Mouse (Mus musculus) midbrain, embryonic 16.5 days (tissue): ENCODE results near the gene I830077J02Rik. TPM values are rescaled to one million over a fixed set of nuclear protein-coding genes. Genes with fewer than 3 reads are reported as not detected.
A peak's percentile ranks its signal among the peaks of the same experiment; 100 is the strongest.

Source experiments
- ATAC-seq: fragments of 200-750 bp; cut with Nextera tagmentation; 2 replicates; pipeline ENCODE4 v1.8.0; 2017; ENCODE audit warnings: moderate TSS enrichment
- H3K27ac ChIP-seq: fragments of 300-500 bp; sonication (generic); 2 replicates; pipeline ENCODE4 v1.5.1; 2014; ENCODE audit warnings: mild to moderate bottlenecking, low read length, mixed read lengths
- H3K27me3 ChIP-seq: fragments of 300-500 bp; sonication (generic); 2 replicates; pipeline ENCODE4 v1.6.1; 2014; ENCODE audit warnings: low read depth, low read length, mixed read lengths; ENCODE audit not compliant: control insufficient read depth, insufficient read depth
- H3K36me3 ChIP-seq: fragments of 300-500 bp; sonication (generic); 2 replicates; pipeline ENCODE4 v1.6.1; 2014; ENCODE audit warnings: mild to moderate bottlenecking, low read length, moderate library complexity, mixed read lengths; ENCODE audit not compliant: control insufficient read depth, insufficient read depth
- H3K4me1 ChIP-seq: fragments of 300-500 bp; sonication (generic); 2 replicates; pipeline ENCODE4 v1.6.1; 2014; ENCODE audit warnings: mild to moderate bottlenecking, low read length, mixed read lengths; ENCODE audit not compliant: control insufficient read depth, insufficient read depth
- H3K4me2 ChIP-seq: fragments of 300-500 bp; sonication (generic); 2 replicates; pipeline ENCODE4 v1.6.1; 2014; ENCODE audit warnings: mild to moderate bottlenecking, low read length, mixed read lengths
- H3K4me3 ChIP-seq: fragments of 300-500 bp; sonication (generic); 2 replicates; pipeline ENCODE4 v1.5.1; 2014; ENCODE audit warnings: low read depth, mild to moderate bottlenecking, low read length, moderate library complexity, mixed read lengths
- H3K9ac ChIP-seq: fragments of 300-500 bp; sonication (generic); 2 replicates; pipeline ENCODE4 v1.6.1; 2014; ENCODE audit warnings: low read depth, low read length, mixed read lengths
- H3K9me3 ChIP-seq: fragments of 300-500 bp; sonication (generic); replicated peaks from 2 replicates; pipeline ENCODE4 v1.6.1; 2014; ENCODE audit warnings: mild to moderate bottlenecking, low read length, mixed read lengths; ENCODE audit not compliant: control insufficient read depth, poor library complexity, severe bottlenecking
- WGBS: fragments of 180-500 bp; shearing (Covaris S2); extraction: QIAGEN DNeasy Blood & Tissue Kit; methylation state at CpG from one replicate; pipeline ENCODE4 v1.1.7; 2014; 5-methylcytosine and 5-hydroxymethylcytosine counted together
- polyA plus RNA-seq: library from polyadenylated mRNA; unstranded; fragments of >200 nt; fragmentation: Nextera tagmentation; extraction: Ambion mirVana; gene quantifications from 2 replicates; pipeline ENCODE4 v1.2.1, GENCODE M21; 2015

The I830077J02Rik gene
- polyA plus RNA-seq, 1 experiment from 2014 or later, result 0.30 TPM

DNA sequence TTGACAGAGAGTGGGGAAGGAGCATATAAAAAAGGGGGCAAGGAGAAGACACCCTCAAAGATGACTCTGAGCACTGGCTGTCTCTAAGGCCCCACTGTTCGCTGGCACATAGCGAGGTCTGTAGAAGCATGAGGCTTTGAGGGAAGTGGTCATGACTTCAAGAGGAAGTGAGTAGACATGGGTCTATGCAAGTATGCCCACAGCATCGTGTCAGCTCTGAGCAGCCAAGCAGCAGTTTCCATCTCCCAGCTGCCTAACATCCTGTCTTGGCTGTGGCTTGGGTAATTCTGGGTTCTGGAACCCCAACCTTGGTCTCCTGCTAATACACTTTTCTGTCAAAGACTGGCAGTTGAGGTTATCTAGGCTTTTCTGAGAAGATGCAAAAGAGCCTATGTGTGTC, 31.7 kb downstream of the I830077J02Rik start:
- 84% methylated on average over 3 of the region's 3 CpGs for WGBS
- H3K36me3 ChIP-seq, result no peaks in the 10 kb centered on the region
- no peak overlapping the region for H3K27ac ChIP-seq
- no peak overlapping the region for H3K9ac ChIP-seq
- H3K9me3 ChIP-seq, result no peaks in the 10 kb centered on the region
- H3K4me1 ChIP-seq, result no peaks in the 10 kb centered on the region
- no peak overlapping the region for H3K4me3 ChIP-seq
- H3K27me3 ChIP-seq, result no peaks in the 10 kb centered on the region
- no peak overlapping the region for H3K4me2 ChIP-seq
- ATAC-seq, result no peak

- no peak overlapping the region for H3K27ac ChIP-seq
- H3K9ac ChIP-seq, result no peak overlapping the region
- no peaks in the 10 kb centered on the region for H3K27me3 ChIP-seq
- H3K4me2 ChIP-seq, result no peak overlapping the region
- no peaks in the 10 kb centered on the region for H3K9me3 ChIP-seq
- H3K4me3 ChIP-seq, result no peak overlapping the region
- H3K4me1 ChIP-seq, result no peaks in the 10 kb centered on the region
- H3K36me3 ChIP-seq, result no peaks in the 10 kb centered on the region
- no peak for ATAC-seq
- 78% methylated on average over 6 of the region's 6 CpGs for WGBS
Measured at GRCm38 (mm10) chr3:105900266-105900665, 32.2 kb downstream of the I830077J02Rik start.

GRCm38 (mm10) chr3:105899394-105900147, 32.9 kb downstream of the I830077J02Rik start:
- Histone ChIP-seq H3K4me2 (no peak overlapping the region), H3K27me3 (no peaks in the 10 kb centered on the region), H3K4me1 (no peaks in the 10 kb centered on the region), H3K27ac (no peak overlapping the region), H3K4me3 (no peak overlapping the region), H3K9me3 (no peaks in the 10 kb centered on the region), H3K36me3 (no peaks in the 10 kb centered on the region), H3K9ac (no peak overlapping the region)
- WGBS, result 45% methylated on average over 8 of the region's 8 CpGs
- peak; percentile 85 for ATAC-seq

GRCm38 (mm10) chr3:105898861-105899260, 33.6 kb downstream of the I830077J02Rik start:
- no peaks in the 10 kb centered on the region for H3K36me3 ChIP-seq
- H3K4me3 ChIP-seq, result no peak overlapping the region
- no peak for ATAC-seq
- no peak overlapping the region for H3K27ac ChIP-seq
- WGBS, result 93% methylated on average over 11 of the region's 11 CpGs
- H3K4me1 ChIP-seq, result no peaks in the 10 kb centered on the region
- H3K27me3 ChIP-seq, result no peaks in the 10 kb centered on the region
- no peak overlapping the region for H3K4me2 ChIP-seq
- H3K9ac ChIP-seq, result no peak overlapping the region
- H3K9me3 ChIP-seq, result no peaks in the 10 kb centered on the region

DNA sequence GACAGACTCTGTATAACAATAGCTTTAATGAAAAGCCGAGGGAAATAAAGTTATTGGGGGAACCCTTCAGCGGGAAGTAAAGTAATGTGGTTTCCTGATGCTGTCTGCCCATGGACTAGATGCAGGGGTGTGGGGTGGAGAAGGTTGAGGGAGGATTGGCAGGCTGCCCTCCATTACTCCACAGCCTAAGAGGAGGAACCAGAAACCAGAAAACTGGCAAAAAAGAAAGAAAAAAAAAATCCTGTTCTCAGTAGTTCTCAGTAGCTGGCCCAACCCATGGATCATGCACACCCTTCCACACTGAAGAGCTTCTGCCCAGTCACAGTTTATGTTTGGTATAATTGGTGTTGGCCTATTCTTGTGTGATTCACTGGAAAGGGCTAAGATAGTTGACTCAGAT, 34.1 kb downstream of the I830077J02Rik start:
- no peaks in the 10 kb centered on the region for H3K27me3 ChIP-seq
- no peak for ATAC-seq
- H3K9me3 ChIP-seq, result no peaks in the 10 kb centered on the region

GRCm38 (mm10) chr3:105896811-105897210, 35.7 kb downstream of the I830077J02Rik start:
- ATAC-seq, result no peak
- H3K9me3 ChIP-seq, result no peaks in the 10 kb centered on the region
- no peaks in the 10 kb centered on the region for H3K4me1 ChIP-seq
- H3K4me2 ChIP-seq, result no peak overlapping the region
- no peak overlapping the region for H3K9ac ChIP-seq
- no peak overlapping the region for H3K4me3 ChIP-seq
- no peaks in the 10 kb centered on the region for H3K36me3 ChIP-seq
- no peak overlapping the region for H3K27ac ChIP-seq
- WGBS, result 89% methylated on average over 3 of the region's 3 CpGs
- H3K27me3 ChIP-seq, result no peaks in the 10 kb centered on the region

More for the DNA sequence above, 34.1 kb downstream of the I830077J02Rik start:
- H3K4me2 ChIP-seq, result no peak overlapping the region
- 84% methylated on average over 2 of the region's 2 CpGs for WGBS
- no peaks in the 10 kb centered on the region for H3K36me3 ChIP-seq
- H3K4me1 ChIP-seq, result no peaks in the 10 kb centered on the region
- H3K4me3 ChIP-seq, result no peak overlapping the region
- no peak overlapping the region for H3K27ac ChIP-seq
- H3K9ac ChIP-seq, result no peak overlapping the region

GRCm38 (mm10) chr3:105894601-105895592, 37.6 kb downstream of the I830077J02Rik start:
- Histone ChIP-seq H3K4me1 (no peaks in the 10 kb centered on the region), H3K27ac (no peak overlapping the region), H3K27me3 (no peaks in the 10 kb centered on the region), H3K36me3 (no peaks in the 10 kb centered on the region), H3K9ac (no peak overlapping the region), H3K4me3 (no peak overlapping the region), H3K9me3 (no peaks in the 10 kb centered on the region), H3K4me2 (no peak overlapping the region)
- no peak for ATAC-seq
- WGBS, result 86% methylated on average over 23 of the region's 23 CpGs

- Histone ChIP-seq H3K4me2 (no peak overlapping the region), H3K36me3 (no peaks in the 10 kb centered on the region), H3K27me3 (no peaks in the 10 kb centered on the region)
Measured at GRCm38 (mm10) chr3:105893941-105894391, 38.5 kb downstream of the I830077J02Rik start.

More at GRCm38 (mm10) chr3:105893941-105894391, 38.5 kb downstream of the I830077J02Rik start:
- Histone ChIP-seq H3K9me3 (no peaks in the 10 kb centered on the region), H3K4me3 (no peak overlapping the region), H3K27ac (no peak overlapping the region), H3K4me1 (no peaks in the 10 kb centered on the region), H3K9ac (no peak overlapping the region)
- 77% methylated on average over 6 of the region's 6 CpGs for WGBS
- ATAC-seq, result no peak
